Mouse (Mus musculus) cerebral cortex, adult 2 months (tissue): ENCODE data around the gene Gm8882.

Source experiments
- WGBS: fragments of 180-500 bp; shearing (Covaris S2); methylation state at CpG from one replicate; pipeline ENCODE4 v1.1.7; 2018; 5-methylcytosine and 5-hydroxymethylcytosine counted together

Gene Gm8882

DNA sequence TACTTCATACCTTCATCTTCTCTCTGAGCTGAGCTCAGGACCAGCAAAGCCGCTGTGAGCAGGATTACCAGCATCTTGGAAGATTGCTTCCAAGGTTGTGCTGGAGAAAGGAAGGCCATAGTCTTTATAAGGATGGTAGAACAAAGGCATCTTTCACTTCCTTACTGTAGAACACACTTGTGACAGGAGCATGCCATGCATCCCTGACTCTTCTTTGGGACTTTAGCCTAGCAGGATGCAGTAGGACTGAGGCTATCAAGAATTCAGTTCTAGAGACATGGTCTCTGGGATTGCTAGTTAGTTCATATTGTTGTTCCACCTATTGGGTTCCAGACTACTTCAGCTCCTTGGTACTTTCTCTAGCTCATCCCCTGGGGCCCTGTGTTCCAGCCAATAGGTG, at the start of gene Gm8882:
Gene Gm8882, minus strand, starts transcription at position 101 of the 400 bp plus-strand sequence.
- 63% methylated on average over 1 of the region's 1 CpGs for WGBS

DNA sequence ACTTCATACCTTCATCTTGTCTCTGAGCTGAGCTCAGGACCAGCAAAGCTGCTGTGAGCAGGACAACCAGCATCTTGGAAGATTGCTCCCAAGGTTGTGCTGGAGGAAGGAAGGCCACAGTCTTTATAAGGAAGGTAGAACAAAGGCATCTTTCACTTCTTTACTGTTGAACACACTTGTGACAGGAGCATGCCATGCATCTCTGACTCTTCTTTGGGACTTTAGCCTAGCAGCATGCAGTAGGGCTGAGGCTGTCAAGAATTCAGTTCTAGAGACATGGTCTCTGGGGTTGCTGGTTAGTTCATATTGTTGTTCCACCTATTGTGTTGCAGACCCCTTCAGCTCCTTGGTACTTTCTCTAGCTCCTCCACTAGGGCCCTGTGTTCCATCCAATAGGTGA, 49.3 kb downstream of the Gm8882 start, which contains the start of gene Prpmp5:
Gene Prpmp5, minus strand, starts transcription at position 101 of the 400 bp plus-strand sequence.

